Mouse (Mus musculus): Measurements from ENCODE around the gene Sgpl1.

Gene Sgpl1

GRCm38 (mm10) chr10:61080931-61081255 lies 66.6 kb downstream of the Sgpl1 start:
- no peak for DNase-seq

GRCm38 (mm10) chr10:61080227-61080930 lies 67.1 kb downstream of the Sgpl1 start:
- peak; percentile 58 for DNase-seq

- no peak for DNase-seq
Measured at GRCm38 (mm10) chr10:61075607-61076006, 71.9 kb downstream of the Sgpl1 start.

GRCm38 (mm10) chr10:61074643-61075042 lies 72.9 kb downstream of the Sgpl1 start:
- no peak for DNase-seq

GRCm38 (mm10) chr10:61072324-61072723 lies 75.2 kb downstream of the Sgpl1 start:
- DNase-seq: peak; percentile 79

- DNase-seq: no peak
Measured at GRCm38 (mm10) chr10:61069248-61069647, 78.3 kb downstream of the Sgpl1 start.

- peak; percentile 53 for DNase-seq
Measured at GRCm38 (mm10) chr10:61068436-61069192, 78.9 kb downstream of the Sgpl1 start.

GRCm38 (mm10) chr10:61065287-61066005 lies 82.1 kb downstream of the Sgpl1 start:
- no peak for DNase-seq

GRCm38 (mm10) chr10:61064635-61065034 lies 82.9 kb downstream of the Sgpl1 start:
- DNase-seq: peak; percentile 25

- no peak for DNase-seq
Measured at GRCm38 (mm10) chr10:61063271-61063864, 84.1 kb downstream of the Sgpl1 start.

- no peak for DNase-seq
Measured at GRCm38 (mm10) chr10:61059543-61060110, 87.9 kb downstream of the Sgpl1 start.

GRCm38 (mm10) chr10:61059101-61059500 lies 88.4 kb downstream of the Sgpl1 start:
- no peak for DNase-seq

GRCm38 (mm10) chr10:61056661-61057060 lies 90.8 kb downstream of the Sgpl1 start:
- no peak for DNase-seq

GRCm38 (mm10) chr10:61051993-61052613 lies 95.4 kb downstream of the Sgpl1 start:
- peak; percentile 76 for DNase-seq

Measured in thymus, postnatal 4 days (tissue).